Mouse (Mus musculus): ENCODE measurements at regions not wholly inside any gene's neighbourhood (a gene's known extent, or its start where the extent isn't known, plus 50 kb on each side); places are given as distances from the start of the nearest gene placed in this dataset.
A peak's percentile ranks its signal among the peaks of the same experiment; 100 is the strongest.

DNA sequence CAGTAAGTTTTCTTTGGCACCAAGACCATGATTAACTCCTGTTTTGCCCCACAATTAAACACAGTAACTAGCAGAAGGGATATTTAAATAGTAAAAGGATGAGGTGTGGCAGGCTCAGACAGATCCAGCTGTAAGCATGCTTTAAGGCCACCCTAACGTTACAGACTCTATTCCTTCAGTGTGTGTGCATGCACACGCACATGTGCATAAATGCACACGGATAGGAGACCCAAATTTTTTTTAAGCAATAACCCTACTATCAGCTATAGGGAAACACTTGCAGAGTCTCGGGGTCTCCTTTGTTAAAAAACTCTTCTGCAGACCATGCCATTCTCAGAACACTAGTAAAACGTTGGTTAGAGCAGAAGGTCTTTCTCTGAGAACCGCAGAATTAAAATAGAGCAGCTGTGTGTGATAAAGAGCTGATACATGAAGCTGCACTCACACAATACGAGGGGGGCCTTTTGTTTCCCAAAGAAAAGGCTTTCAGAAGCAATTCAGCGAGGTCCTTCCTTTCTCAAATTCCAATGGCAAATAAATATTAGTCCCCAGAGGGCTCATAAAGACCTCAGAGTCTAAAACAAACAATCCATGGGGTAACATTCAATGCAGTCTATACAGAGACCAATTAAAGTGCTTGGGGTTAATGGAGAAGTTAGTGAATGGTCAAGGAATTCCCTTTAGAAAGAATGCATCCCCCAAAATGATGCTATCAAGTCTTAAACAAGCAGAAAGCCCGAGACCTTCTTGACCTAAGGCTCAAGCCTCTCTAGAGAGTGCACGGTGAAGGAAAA lies 300.3 kb upstream of the Cd180 start:
- ATAC-seq (ENCODE audit: insufficient read depth) (no peak), DNase-seq (peak; percentile 12)

DNA sequence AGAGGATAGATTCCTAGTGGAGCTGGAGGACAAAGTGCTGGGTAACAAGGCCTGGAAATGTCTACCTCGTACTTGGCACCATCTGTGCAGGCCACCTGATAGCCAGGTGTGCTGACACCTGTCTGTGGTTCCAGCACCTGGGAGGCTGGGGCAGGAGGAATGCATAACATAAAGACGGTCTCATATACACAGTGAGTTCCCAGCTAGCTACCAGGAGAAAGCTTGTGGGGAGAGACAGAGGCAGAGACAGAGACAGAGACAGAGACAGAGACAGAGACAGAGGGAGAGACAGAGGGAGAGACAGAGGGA lies 299.7 kb upstream of the Cd180 start:
- Histone ChIP-seq H3K36me3 (ENCODE audit: insufficient read depth) (no peaks in the 10 kb centered on the region), H3K4me2 (no peak overlapping the region), H3K27ac (ENCODE audit: low read depth) (no peak overlapping the region; the same call in 1 of the 2 replicates), H3K27me3 (ENCODE audit: insufficient read depth, low read length) (no peaks in the 10 kb centered on the region), H3K9ac (no peak overlapping the region), H3K4me3 (ENCODE audit: low read depth, low read length) (no peak overlapping the region), H3K9me3 (ENCODE audit: low read depth, low read length) (no peaks in the 10 kb centered on the region), H3K4me1 (ENCODE audit: insufficient read depth) (no peaks in the 10 kb centered on the region)
- WGBS, result 62% methylated on average over 2 of the region's 2 CpGs
- no peak for DNase-seq
- 0 out of 2 replicates have a peak, but pooled peaks have one; percentile 21 for ATAC-seq (ENCODE audit: insufficient read depth)
- no peak for TF ChIP-seq CTCF (IDR thresholded peaks at IDR 0.05; ENCODE audit: low read depth)

More for the DNA sequence above, 300.3 kb upstream of the Cd180 start:
- no peak overlapping the region for H3K4me3 ChIP-seq (ENCODE audit: low read depth, low read length)
- H3K36me3 ChIP-seq (ENCODE audit: insufficient read depth), result no peaks in the 10 kb centered on the region
- TF ChIP-seq CTCF (IDR thresholded peaks at IDR 0.05; ENCODE audit: low read depth), result no peak
- H3K27me3 ChIP-seq (ENCODE audit: insufficient read depth, low read length), result no peaks in the 10 kb centered on the region
- no peak overlapping the region for H3K4me2 ChIP-seq
- no peak overlapping the region for H3K9ac ChIP-seq
- no peaks in the 10 kb centered on the region for H3K9me3 ChIP-seq (ENCODE audit: low read depth, low read length)
- WGBS, result 51% methylated on average over 10 of the region's 10 CpGs
- H3K27ac ChIP-seq (ENCODE audit: low read depth), result no peak overlapping the region; the same call in 1 of the 2 replicates
- no peaks in the 10 kb centered on the region for H3K4me1 ChIP-seq (ENCODE audit: insufficient read depth)

DNA sequence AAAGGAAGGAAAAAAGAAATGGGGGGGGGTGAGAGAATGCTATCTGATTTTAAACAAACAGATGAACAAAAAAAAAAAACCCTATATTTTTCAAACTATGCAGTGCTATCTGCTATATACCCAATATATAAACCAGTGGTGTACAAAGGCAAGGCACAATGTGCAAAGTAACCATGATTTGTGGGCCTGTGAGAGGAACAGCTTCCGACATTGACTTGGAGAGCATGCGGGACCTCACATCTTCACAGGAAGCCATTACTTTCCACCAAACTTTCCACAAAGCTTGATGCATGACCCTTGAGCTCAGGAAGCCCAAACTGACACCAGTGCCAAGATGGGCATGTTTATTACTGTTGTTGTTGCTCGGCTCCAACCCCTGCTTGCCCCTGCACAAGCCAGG lies 299.3 kb upstream of the Cd180 start:
- ATAC-seq (ENCODE audit: insufficient read depth) (no peak), DNase-seq (no peak)
- Histone ChIP-seq H3K9me3 (ENCODE audit: low read depth, low read length) (no peaks in the 10 kb centered on the region), H3K27me3 (ENCODE audit: insufficient read depth, low read length) (no peaks in the 10 kb centered on the region), H3K9ac (no peak overlapping the region), H3K4me3 (ENCODE audit: low read depth, low read length) (no peak overlapping the region), H3K4me1 (ENCODE audit: insufficient read depth) (no peaks in the 10 kb centered on the region), H3K36me3 (ENCODE audit: insufficient read depth) (no peaks in the 10 kb centered on the region), H3K4me2 (no peak overlapping the region), H3K27ac (ENCODE audit: low read depth) (no peak overlapping the region)
- 82% methylated on average over 3 of the region's 3 CpGs for WGBS
- TF ChIP-seq CTCF (IDR thresholded peaks at IDR 0.05; ENCODE audit: low read depth), result no peak

DNA sequence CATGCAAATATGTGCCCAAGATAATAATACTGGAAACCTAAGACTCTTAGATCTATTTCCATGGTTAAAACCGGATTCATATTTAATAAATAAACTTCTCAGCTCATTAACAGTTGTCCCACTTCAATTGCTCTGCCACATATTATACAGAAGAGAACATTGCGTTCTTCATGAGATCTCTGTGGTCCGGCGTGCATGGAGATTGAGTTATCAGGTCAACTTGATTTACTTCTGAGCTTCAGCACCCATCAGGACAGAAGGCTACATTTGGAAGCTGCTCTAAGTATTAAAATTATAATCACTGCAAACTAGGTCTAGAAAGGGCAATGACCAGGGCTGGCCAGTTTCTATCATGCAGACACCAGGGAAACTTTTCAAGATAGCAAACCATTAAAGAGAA lies 295.9 kb upstream of the Cd180 start:
- no peak overlapping the region for H3K27ac ChIP-seq (ENCODE audit: low read depth)
- no peak for TF ChIP-seq CTCF (IDR thresholded peaks at IDR 0.05; ENCODE audit: low read depth)
- no peak for ATAC-seq (ENCODE audit: insufficient read depth)
- no peaks in the 10 kb centered on the region for H3K9me3 ChIP-seq (ENCODE audit: low read depth, low read length)
- no peaks in the 10 kb centered on the region for H3K4me1 ChIP-seq (ENCODE audit: insufficient read depth)
- no peaks in the 10 kb centered on the region for H3K27me3 ChIP-seq (ENCODE audit: insufficient read depth, low read length)
- H3K4me2 ChIP-seq, result no peak overlapping the region
- DNase-seq, result no peak
- 84% methylated on average over 4 of the region's 4 CpGs for WGBS
- H3K4me3 ChIP-seq (ENCODE audit: low read depth, low read length), result no peak overlapping the region
- H3K36me3 ChIP-seq (ENCODE audit: insufficient read depth), result no peaks in the 10 kb centered on the region
- H3K9ac ChIP-seq, result no peak overlapping the region

DNA sequence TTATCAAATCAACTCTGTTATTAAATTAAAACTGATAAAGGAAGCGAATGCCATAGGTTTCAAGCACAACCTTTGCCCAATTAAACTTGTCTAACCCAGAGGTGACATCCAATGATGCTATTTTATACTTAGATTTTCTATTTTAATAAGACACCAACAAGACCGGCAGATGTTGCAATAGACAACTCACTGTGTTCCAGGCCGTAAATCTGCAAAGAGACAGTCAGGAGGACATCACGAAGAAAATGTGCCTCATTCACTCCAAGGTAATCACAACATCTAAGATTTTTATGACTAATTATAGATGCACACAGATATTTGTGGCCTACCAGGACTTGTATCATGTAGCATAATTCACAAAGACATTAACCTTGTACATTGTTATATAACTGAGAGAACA lies 281.5 kb upstream of the Cd180 start:
- Histone ChIP-seq H3K27ac (ENCODE audit: low read depth) (no peak overlapping the region), H3K9me3 (ENCODE audit: low read depth, low read length) (no peaks in the 10 kb centered on the region), H3K27me3 (ENCODE audit: insufficient read depth, low read length) (no peaks in the 10 kb centered on the region), H3K9ac (no peak overlapping the region), H3K4me1 (ENCODE audit: insufficient read depth) (no peaks in the 10 kb centered on the region), H3K4me3 (ENCODE audit: low read depth, low read length) (no peak overlapping the region), H3K4me2 (no peak overlapping the region), H3K36me3 (ENCODE audit: insufficient read depth) (no peaks in the 10 kb centered on the region)
- WGBS, result 80% methylated on average over 4 of the region's 4 CpGs
- ATAC-seq (ENCODE audit: insufficient read depth) (no peak), DNase-seq (no peak)
- no peak for TF ChIP-seq CTCF (IDR thresholded peaks at IDR 0.05; ENCODE audit: low read depth)

DNA sequence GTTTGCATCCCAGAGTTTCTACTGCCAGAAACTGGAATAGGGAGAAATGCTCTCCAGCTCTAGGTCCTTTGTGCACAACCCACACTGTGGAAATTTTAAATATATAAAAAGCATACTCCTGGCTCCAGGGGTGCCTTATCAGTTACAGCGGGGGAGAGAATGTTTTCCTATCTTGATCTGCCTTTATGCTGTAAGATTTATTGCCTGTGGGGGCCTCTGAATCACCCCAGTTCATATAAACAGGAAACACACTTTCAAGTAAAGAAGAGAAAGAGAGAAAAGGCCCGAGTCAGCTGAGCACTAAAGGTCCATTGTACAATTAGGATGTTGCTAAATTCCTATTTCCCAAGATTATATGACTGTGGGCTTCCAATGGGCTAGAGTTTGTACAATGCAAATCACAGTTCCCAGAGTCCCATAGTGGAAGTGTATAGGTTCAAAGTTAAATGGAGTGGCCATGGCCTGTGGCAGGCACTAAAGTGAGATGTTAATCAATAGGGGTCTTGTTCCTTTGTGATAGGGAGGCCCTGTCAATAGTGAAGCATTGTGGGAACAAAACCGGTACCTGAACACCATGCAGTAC lies 258.9 kb upstream of the Cd180 start:
- peaks cover 4% of the 10 kb centered on the region; the same call in 1 of the 2 replicates for H3K4me1 ChIP-seq (ENCODE audit: insufficient read depth)
- H3K27me3 ChIP-seq (ENCODE audit: insufficient read depth, low read length), result no peaks in the 10 kb centered on the region
- H3K4me2 ChIP-seq, result no peak overlapping the region
- no peak overlapping the region for H3K9ac ChIP-seq
- H3K9me3 ChIP-seq (ENCODE audit: low read depth, low read length), result no peaks in the 10 kb centered on the region
- ATAC-seq (ENCODE audit: insufficient read depth) (peak; percentile 73; the same call in 1 of the 2 replicates), DNase-seq (peak; percentile 72)
- no peaks in the 10 kb centered on the region for H3K36me3 ChIP-seq (ENCODE audit: insufficient read depth)
- H3K27ac ChIP-seq (ENCODE audit: low read depth), result peak overlapping the region; percentile 36; the same call in 1 of the 2 replicates
- no peak for TF ChIP-seq CTCF (IDR thresholded peaks at IDR 0.05; ENCODE audit: low read depth)
- no peak overlapping the region for H3K4me3 ChIP-seq (ENCODE audit: low read depth, low read length)
- 29% methylated on average over 3 of the region's 3 CpGs for WGBS

DNA sequence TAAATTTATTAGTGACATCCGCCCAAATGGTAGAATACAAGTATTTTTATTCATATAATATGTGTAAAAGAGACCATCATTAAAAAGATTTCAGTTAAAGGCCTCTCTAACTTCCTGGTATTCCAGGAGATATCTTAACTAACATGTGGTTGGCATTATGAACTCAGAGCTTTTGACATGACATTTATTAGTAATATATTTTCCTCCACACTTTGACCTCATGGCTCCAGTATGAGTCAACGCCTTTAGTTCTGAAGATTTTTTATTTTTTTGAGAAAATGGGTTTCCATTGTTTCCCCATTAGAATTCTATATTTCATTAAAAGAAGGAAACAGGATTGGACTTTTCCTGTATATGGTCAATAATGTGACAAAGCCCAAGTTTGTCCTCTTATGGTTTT lies 250.7 kb upstream of the Cd180 start:
- H3K27ac ChIP-seq (ENCODE audit: low read depth), result no peak overlapping the region
- H3K27me3 ChIP-seq (ENCODE audit: insufficient read depth, low read length), result no peaks in the 10 kb centered on the region
- H3K36me3 ChIP-seq (ENCODE audit: insufficient read depth), result no peaks in the 10 kb centered on the region
- 68% methylated on average over 2 of the region's 2 CpGs for WGBS
- no peak overlapping the region for H3K4me2 ChIP-seq
- H3K9me3 ChIP-seq (ENCODE audit: low read depth, low read length), result no peaks in the 10 kb centered on the region
- no peaks in the 10 kb centered on the region for H3K4me1 ChIP-seq (ENCODE audit: insufficient read depth)
- no peak for TF ChIP-seq CTCF (IDR thresholded peaks at IDR 0.05; ENCODE audit: low read depth)
- H3K4me3 ChIP-seq (ENCODE audit: low read depth, low read length), result no peak overlapping the region
- H3K9ac ChIP-seq, result no peak overlapping the region
- ATAC-seq (ENCODE audit: insufficient read depth) (no peak), DNase-seq (no peak)

All from lung, embryonic 14.5 days (tissue).